Mouse (Mus musculus) ES-E14 (cell line): Measurements from ENCODE around the gene Slc27a1. TPM values are rescaled to one million over a fixed set of nuclear protein-coding genes. Genes with fewer than 3 reads are reported as not detected.
"Not testable (repeated sequence)": the region's sequence is repeated elsewhere in the genome, so short reads cannot be mapped to it uniquely, and the experiment has no call there.

ENCODE experiments used
- DNase-seq: peaks from one replicate; pipeline ENCODE4 v3.0.0-alpha.2; 2013; ENCODE audit warnings: low read depth, low spot score
- H3K27ac ChIP-seq: 2 replicates; pipeline ENCODE4 v1.5.1; 2012; ENCODE audit warnings: low read depth, mild to moderate bottlenecking, low read length, moderate library complexity, mixed read lengths; ENCODE audit not compliant: poor library complexity, insufficient read depth, severe bottlenecking
- H3K36me3 ChIP-seq: 2 replicates; pipeline ENCODE4 v1.6.1; 2012; ENCODE audit warnings: mild to moderate bottlenecking, low read length, moderate library complexity, mixed read lengths; ENCODE audit not compliant: control insufficient read depth, poor library complexity, insufficient read depth, severe bottlenecking
- H3K4me1 ChIP-seq, 2 experiments: fragments of 150-350 bp in 1 of 2; sonication (generic) in 1 of 2; 2 replicates each; pipeline ENCODE4 v1.6.1; 2012; ENCODE audit warnings: low read length in 2 of 2, mild to moderate bottlenecking in 1 of 2, mixed read lengths in 1 of 2; ENCODE audit not compliant: control insufficient read depth in 2 of 2, insufficient read depth in 2 of 2, poor library complexity in 1 of 2
- H3K4me3 ChIP-seq, 2 experiments: fragments of 150-350 bp in 1 of 2; sonication (generic) in 1 of 2; 2 replicates each; pipeline ENCODE4 v1.5.1; 2012; ENCODE audit warnings: low read length in 2 of 2, low read depth in 1 of 2, mild to moderate bottlenecking in 1 of 2, mixed read lengths in 1 of 2; ENCODE audit not compliant: insufficient read depth in 1 of 2, poor library complexity in 1 of 2, severe bottlenecking in 1 of 2
- H3K9ac ChIP-seq: 2 replicates; pipeline ENCODE4 v1.6.1; 2012; ENCODE audit warnings: low read depth, mild to moderate bottlenecking, low read length, mixed read lengths; ENCODE audit not compliant: poor library complexity, insufficient read depth, severe bottlenecking
- H3K9me3 ChIP-seq: fragments of 150-350 bp; sonication (generic); 2 replicates; pipeline ENCODE4 v1.6.1; 2012; ENCODE audit warnings: low read depth, mild to moderate bottlenecking, low read length; ENCODE audit not compliant: control insufficient read depth, insufficient read depth
- CHD2 ChIP-seq: IDR thresholded peaks from 2 replicates; pipeline ENCODE4 v1.6.1; 2014; ENCODE audit warnings: mild to moderate bottlenecking, low read depth, low read length, inconsistent platforms
- HCFC1 ChIP-seq: IDR thresholded peaks from 2 replicates; pipeline ENCODE4 v1.6.1; 2012; ENCODE audit warnings: low read length, inconsistent platforms, borderline replicate concordance; ENCODE audit not compliant: insufficient read depth
- MAFK ChIP-seq: IDR thresholded peaks from 2 replicates; pipeline ENCODE4 v1.6.1; 2014; ENCODE audit warnings: mild to moderate bottlenecking, low read depth, low read length, inconsistent platforms; ENCODE audit not compliant: insufficient read depth
- ZC3H11A ChIP-seq: IDR thresholded peaks from 2 replicates; pipeline ENCODE4 v1.6.1; 2012; ENCODE audit warnings: low read depth, mild to moderate bottlenecking, inconsistent platforms, low read length, borderline replicate concordance
- ZNF384 ChIP-seq: IDR thresholded peaks from 2 replicates; pipeline ENCODE4 v1.6.1; 2012; ENCODE audit warnings: low read depth, low read length, inconsistent platforms
- in situ Hi-C, 2 experiments: fragments of 600-800 bp; cut with MboI; formaldehyde crosslinking; loops; one replicate each; pipeline ENCODE4 v1.15.1; 2025; ENCODE audit warnings: low sequenced_read_pairs in 2 of 2, inconsistent platforms in 1 of 2; ENCODE audit not compliant: unreplicated experiment in 2 of 2
- total RNA-seq: library from RNA; depleted of rRNA; stranded (reverse); fragments of 300-350 nt; gene quantifications from 2 replicates; pipeline ENCODE4 v1.2.3, GENCODE M21; 2012

Slc27a1 gene
- total RNA-seq, 1 experiment, result 24.5 TPM

DNA sequence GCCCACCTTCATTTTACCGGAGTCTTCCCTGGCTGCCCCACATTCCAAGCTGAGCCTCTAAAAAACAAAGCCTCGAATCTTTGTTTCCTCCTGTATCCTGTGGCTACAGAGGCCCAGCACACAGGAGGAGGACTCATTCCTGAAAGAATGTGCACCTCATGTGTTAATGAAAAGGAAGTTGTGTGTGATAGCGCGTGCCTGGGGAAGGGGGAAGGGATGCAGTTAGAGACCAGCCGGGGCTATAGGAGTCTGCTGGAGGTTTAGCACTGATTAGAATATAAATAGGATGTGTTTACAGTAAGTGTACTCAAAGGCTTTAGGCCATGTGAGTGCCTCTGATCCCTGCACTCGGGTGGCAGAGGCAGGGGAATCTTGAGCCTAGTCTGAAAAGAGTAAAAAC is 42.4 kb upstream of the Slc27a1 start:
- TF ChIP-seq HCFC1 (0 out of 2 replicates have a peak, but pooled peaks have one; percentile 34), MAFK (peak; percentile 52; the same call in 1 of the 2 replicates), ZNF384 (no peak), CHD2 (peak; percentile 80)
- peak overlapping the region; percentile 60 for H3K9ac ChIP-seq
- H3K27ac ChIP-seq, result peak overlapping the region; percentile 76
- no peaks in the 10 kb centered on the region; the same call in 1 of the 2 replicates for H3K36me3 ChIP-seq
- peaks cover 7 to 28% of the 10 kb centered on the region in 2 experiments for H3K4me1 ChIP-seq
- DNase-seq, result no peak
- H3K9me3 ChIP-seq, result no peaks in the 10 kb centered on the region
- H3K4me3 ChIP-seq, result peak overlapping the region; percentile 7 to 52; a peak in 2 of 4 replicates
- in situ Hi-C loops, result no loop called here

DNA sequence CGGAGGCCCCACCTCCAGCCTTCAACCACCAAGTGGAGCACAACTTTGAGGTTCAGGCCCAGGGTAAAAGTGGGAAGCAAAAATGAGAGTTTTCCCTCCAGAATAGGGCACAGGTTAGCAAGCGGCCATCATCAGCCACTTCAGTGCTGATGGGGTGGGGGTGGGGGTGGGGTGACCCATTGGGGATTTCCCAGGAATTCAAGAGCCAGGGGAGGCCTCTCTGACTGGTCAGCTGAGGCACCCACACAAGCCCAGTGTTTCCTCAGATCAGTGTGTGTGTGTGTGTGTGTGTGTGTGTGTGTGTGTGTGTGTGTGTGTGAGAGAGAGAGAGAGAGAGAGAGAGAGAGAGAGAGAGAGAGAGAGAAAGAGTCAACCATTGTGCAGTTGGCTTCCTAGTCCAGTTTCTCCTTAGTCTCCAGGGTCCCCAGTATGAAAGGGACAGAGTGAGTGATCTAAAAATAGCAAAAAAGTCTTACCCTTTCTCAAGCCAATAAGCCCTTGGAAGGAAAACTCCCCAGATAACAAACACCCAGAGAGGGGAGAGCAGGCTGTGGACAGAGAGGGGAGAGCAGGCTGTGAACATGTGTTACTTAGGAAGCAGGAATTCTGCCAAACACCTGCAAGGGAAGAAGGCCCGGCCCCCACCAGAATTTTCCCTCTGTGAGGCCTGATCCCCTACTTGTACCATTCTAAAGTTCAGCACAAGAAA is 41.4 kb upstream of the Slc27a1 start:
- TF ChIP-seq ZNF384 (no peak), MAFK (no peak), HCFC1 (no peak), ZC3H11A (no peak), CHD2 (no peak)
- in situ Hi-C loops, result no loop called here
- H3K9ac ChIP-seq, result peak overlapping the region; percentile 46; the same call in 1 of the 2 replicates
- H3K4me1 ChIP-seq, result peaks cover 7 to 24% of the 10 kb centered on the region in 2 experiments
- H3K4me3 ChIP-seq, result no peak overlapping the region
- no peaks in the 10 kb centered on the region for H3K9me3 ChIP-seq
- no peak for DNase-seq
- H3K27ac ChIP-seq, result peak overlapping the region; percentile 76
- no peaks in the 10 kb centered on the region; the same call in 1 of the 2 replicates for H3K36me3 ChIP-seq

DNA sequence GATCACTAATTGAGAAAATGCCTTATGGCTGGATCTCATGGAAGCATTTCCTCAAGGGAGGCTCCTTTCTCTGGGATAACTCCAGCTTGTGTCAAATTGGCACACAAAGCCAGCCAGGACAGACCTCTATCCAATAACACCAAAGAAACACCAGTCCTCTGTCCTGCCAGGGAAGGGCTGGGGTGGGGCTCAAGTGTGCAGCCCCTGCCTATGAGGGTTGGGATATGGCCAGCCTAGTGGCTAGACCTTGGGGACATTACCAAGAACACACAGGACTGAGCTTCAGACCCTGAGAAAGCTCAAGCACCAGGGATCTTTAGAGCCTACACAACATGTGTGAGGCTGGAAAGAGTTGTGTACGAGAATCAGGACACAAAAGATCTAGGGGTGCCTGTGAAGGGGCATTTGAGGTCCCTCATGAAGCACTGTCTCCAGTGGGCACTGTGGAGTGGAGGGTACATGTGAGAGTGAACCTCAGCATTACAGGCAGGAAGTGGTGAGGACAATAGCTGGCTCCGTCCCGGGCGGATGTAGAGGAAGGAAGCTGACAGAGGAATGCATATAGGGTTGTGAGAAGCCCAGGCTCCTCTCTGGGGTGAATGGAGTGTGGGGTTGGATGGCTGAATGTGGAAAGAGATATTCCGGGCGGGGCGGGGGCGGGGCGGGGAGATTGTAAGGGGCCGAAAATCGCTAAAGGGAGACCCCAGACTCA is 40.2 kb upstream of the Slc27a1 start:
- DNase-seq, result no peak
- no peak overlapping the region; the same call in 1 of the 2 replicates for H3K9ac ChIP-seq
- in situ Hi-C loops, result no loop called here

DNA sequence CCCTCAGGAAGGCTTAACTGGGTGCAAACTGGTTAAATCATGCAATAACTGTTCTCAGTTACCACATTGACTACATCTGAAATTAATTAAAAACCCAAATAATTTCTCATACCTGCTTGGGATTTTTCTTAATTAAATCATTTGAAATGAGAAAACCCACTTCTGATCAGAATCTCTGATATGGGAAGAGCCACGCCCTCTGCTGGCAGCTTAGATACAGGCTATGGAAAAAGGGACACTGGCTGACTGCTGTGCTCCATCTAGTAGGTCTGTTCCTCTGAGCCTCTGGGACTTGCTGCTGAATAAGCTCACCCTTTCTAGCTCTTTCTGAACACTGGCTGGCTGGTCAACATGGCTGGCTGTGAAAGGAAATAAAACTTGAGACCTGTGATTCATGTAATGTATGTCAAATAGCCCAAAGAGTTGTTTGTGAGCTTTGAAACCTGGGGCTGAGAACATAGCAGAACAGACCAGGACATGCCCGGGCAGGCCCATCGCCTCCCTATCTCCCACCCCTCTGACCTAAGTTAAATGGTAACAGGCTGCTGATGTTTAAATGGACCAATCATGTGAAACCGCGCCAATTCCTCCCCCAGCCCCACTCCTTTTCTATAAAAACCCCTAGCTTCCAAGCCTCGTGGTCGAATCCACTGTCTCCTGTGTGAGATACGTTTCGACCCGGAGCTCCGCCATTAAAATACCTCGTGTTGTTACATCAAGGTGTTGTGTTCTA is 37.8 kb upstream of the Slc27a1 start:
- DNase-seq, in situ Hi-C loops, H3K9me3 ChIP-seq: not testable (repeated sequence)
- Histone ChIP-seq H3K4me3 (peak overlapping the region; percentile 3 to 28; a peak in 1 of 4 replicates), H3K9ac (peak overlapping the region; percentile 69), H3K27ac (peak overlapping the region; percentile 76), H3K36me3 (peaks cover 11% of the 10 kb centered on the region; the same call in 1 of the 2 replicates), H3K4me1 (peaks cover 7 to 34% of the 10 kb centered on the region in 2 experiments)

More for the DNA sequence above, 40.2 kb upstream of the Slc27a1 start:
- H3K4me1 ChIP-seq, result peaks cover 7 to 20% of the 10 kb centered on the region in 2 experiments
- no peaks in the 10 kb centered on the region for H3K36me3 ChIP-seq
- H3K9me3 ChIP-seq, result no peaks in the 10 kb centered on the region
- TF ChIP-seq MAFK, result no peak
- TF ChIP-seq CHD2, result no peak
- TF ChIP-seq HCFC1, result no peak
- no peak for TF ChIP-seq ZNF384
- no peak for TF ChIP-seq ZC3H11A
- no peak overlapping the region for H3K4me3 ChIP-seq
- H3K27ac ChIP-seq, result peak overlapping the region; percentile 63; the same call in 1 of the 2 replicates
